Mouse (Mus musculus): ENCODE results near the gene Arhgef17.

DNA sequence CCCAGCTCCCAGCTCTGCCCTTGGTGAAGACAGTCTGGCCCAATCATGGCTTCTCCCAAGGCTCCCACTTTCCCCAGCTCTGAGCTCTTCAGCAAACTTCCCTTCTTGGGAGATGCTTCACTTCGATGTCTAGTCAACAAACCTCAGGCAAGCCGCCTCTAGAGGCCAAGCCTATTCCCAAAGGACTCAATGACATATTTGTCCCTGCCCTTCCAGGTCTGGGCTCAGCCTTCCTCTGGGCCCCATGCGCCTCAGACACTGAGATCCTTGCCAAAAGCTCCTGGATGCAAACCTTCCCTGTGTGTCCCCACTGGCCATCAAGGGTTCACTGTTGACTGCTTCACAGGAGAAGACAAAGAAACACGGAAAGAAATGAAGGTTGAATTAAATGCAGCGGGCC lies 10.6 kb downstream of the Arhgef17 start:
- no peak for TF ChIP-seq CTCF (IDR thresholded peaks at IDR 0.05; ENCODE audit: insufficient read depth, low read length)
- no peak for TF ChIP-seq POLR2A (IDR thresholded peaks at IDR 0.05; ENCODE audit: borderline replicate concordance, extremely low read depth, low read depth, low read length)
